Mouse (Mus musculus): ENCODE results near the gene Caln1.

Caln1 gene

GRCm38 (mm10) chr5:130363773-130364172, 5.5 kb upstream of the Caln1 start:
- H3K9me3 ChIP-seq (ENCODE audit: low read length): 0 out of 2 replicates have a peak, but pooled peaks cover 3% of the 10 kb centered on the region
- H3K27me3 ChIP-seq (ENCODE audit: insufficient read depth, low read length): peaks cover 18% of the 10 kb centered on the region
- TF ChIP-seq CTCF (conservative IDR thresholded peaks at IDR 0.05; ENCODE audit: low read length) (no peak), POU5F1 (IDR thresholded peaks at IDR 0.05; ENCODE audit: borderline replicate concordance, low read length) (no peak), NANOG (IDR thresholded peaks at IDR 0.05; ENCODE audit: borderline replicate concordance, low read length) (no peak)
- no peaks in the 10 kb centered on the region for H3K36me3 ChIP-seq (ENCODE audit: insufficient read depth, low read length)
- no peak overlapping the region for H3K4me3 ChIP-seq (replicated peaks; ENCODE audit: low read length)
- H3K4me1 ChIP-seq (replicated peaks; ENCODE audit: low read depth, low read length): peaks cover 31% of the 10 kb centered on the region

- H3K9me3 ChIP-seq (ENCODE audit: low read length): no peaks in the 10 kb centered on the region
- H3K4me3 ChIP-seq (replicated peaks; ENCODE audit: low read length): no peak overlapping the region
- TF ChIP-seq CTCF (conservative IDR thresholded peaks at IDR 0.05; ENCODE audit: low read length) (no peak), NANOG (IDR thresholded peaks at IDR 0.05; ENCODE audit: borderline replicate concordance, low read length) (no peak), POU5F1 (IDR thresholded peaks at IDR 0.05; ENCODE audit: borderline replicate concordance, low read length) (no peak)
- H3K4me1 ChIP-seq (replicated peaks; ENCODE audit: low read depth, low read length): peaks cover 12% of the 10 kb centered on the region
- H3K27me3 ChIP-seq (ENCODE audit: insufficient read depth, low read length): peaks cover 22% of the 10 kb centered on the region
- no peaks in the 10 kb centered on the region for H3K36me3 ChIP-seq (ENCODE audit: insufficient read depth, low read length)
These were observed 1.0 kb upstream of the Caln1 start for GRCm38 (mm10) chr5:130368236-130368635.

GRCm38 (mm10) chr5:130375411-130375810, 6.2 kb downstream of the Caln1 start:
- H3K4me3 ChIP-seq (replicated peaks; ENCODE audit: low read length): no peak overlapping the region
- H3K9me3 ChIP-seq (ENCODE audit: low read length): no peaks in the 10 kb centered on the region
- TF ChIP-seq CTCF (conservative IDR thresholded peaks at IDR 0.05; ENCODE audit: low read length): no peak
- no peak for TF ChIP-seq NANOG (IDR thresholded peaks at IDR 0.05; ENCODE audit: borderline replicate concordance, low read length)
- no peak for TF ChIP-seq POU5F1 (IDR thresholded peaks at IDR 0.05; ENCODE audit: borderline replicate concordance, low read length)
- H3K36me3 ChIP-seq (ENCODE audit: insufficient read depth, low read length): no peaks in the 10 kb centered on the region
- H3K4me1 ChIP-seq (replicated peaks; ENCODE audit: low read depth, low read length): no peaks in the 10 kb centered on the region
- no peaks in the 10 kb centered on the region for H3K27me3 ChIP-seq (ENCODE audit: insufficient read depth, low read length)

GRCm38 (mm10) chr5:130384222-130384912, 15.1 kb downstream of the Caln1 start, which contains the start of gene A330070K13Rik:
TSS of gene A330070K13Rik (minus strand) at chr5:130384631.
- peaks cover 14% of the 10 kb centered on the region for H3K27me3 ChIP-seq (ENCODE audit: insufficient read depth, low read length)
- H3K9me3 ChIP-seq (ENCODE audit: low read length): no peaks in the 10 kb centered on the region
- no peak for TF ChIP-seq NANOG (IDR thresholded peaks at IDR 0.05; ENCODE audit: borderline replicate concordance, low read length)
- no peak for TF ChIP-seq POU5F1 (IDR thresholded peaks at IDR 0.05; ENCODE audit: borderline replicate concordance, low read length)
- TF ChIP-seq CTCF (conservative IDR thresholded peaks at IDR 0.05; ENCODE audit: low read length): no peak
- H3K4me1 ChIP-seq (replicated peaks; ENCODE audit: low read depth, low read length): no peaks in the 10 kb centered on the region
- H3K4me3 ChIP-seq (replicated peaks; ENCODE audit: low read length): no peak within 1 kb of the TSS
- no peaks in the 10 kb centered on the region for H3K36me3 ChIP-seq (ENCODE audit: insufficient read depth, low read length)

GRCm38 (mm10) chr5:130386418-130386817, 17.2 kb downstream of the Caln1 start:
- no peak overlapping the region for H3K4me3 ChIP-seq (replicated peaks; ENCODE audit: low read length)
- H3K4me1 ChIP-seq (replicated peaks; ENCODE audit: low read depth, low read length): no peaks in the 10 kb centered on the region
- TF ChIP-seq POU5F1 (IDR thresholded peaks at IDR 0.05; ENCODE audit: borderline replicate concordance, low read length) (no peak), NANOG (IDR thresholded peaks at IDR 0.05; ENCODE audit: borderline replicate concordance, low read length) (no peak)
- no peaks in the 10 kb centered on the region for H3K9me3 ChIP-seq (ENCODE audit: low read length)
- H3K27me3 ChIP-seq (ENCODE audit: insufficient read depth, low read length): peaks cover 14% of the 10 kb centered on the region
- no peaks in the 10 kb centered on the region for H3K36me3 ChIP-seq (ENCODE audit: insufficient read depth, low read length)

GRCm38 (mm10) chr5:130393618-130394355, 24.5 kb downstream of the Caln1 start:
- Histone ChIP-seq H3K4me3 (replicated peaks; ENCODE audit: low read length) (no peak overlapping the region), H3K9me3 (ENCODE audit: low read length) (no peaks in the 10 kb centered on the region), H3K36me3 (ENCODE audit: insufficient read depth, low read length) (no peaks in the 10 kb centered on the region), H3K4me1 (replicated peaks; ENCODE audit: low read depth, low read length) (peaks cover 14% of the 10 kb centered on the region), H3K27me3 (ENCODE audit: insufficient read depth, low read length) (no peaks in the 10 kb centered on the region; the same call in 1 of the 2 replicates)
- TF ChIP-seq POU5F1 (IDR thresholded peaks at IDR 0.05; ENCODE audit: borderline replicate concordance, low read length) (no peak), NANOG (IDR thresholded peaks at IDR 0.05; ENCODE audit: borderline replicate concordance, low read length) (no peak), CTCF (conservative IDR thresholded peaks at IDR 0.05; ENCODE audit: low read length) (peak; percentile 52)

- Histone ChIP-seq H3K9me3 (ENCODE audit: low read length) (no peaks in the 10 kb centered on the region), H3K27me3 (ENCODE audit: insufficient read depth, low read length) (no peaks in the 10 kb centered on the region), H3K36me3 (ENCODE audit: insufficient read depth, low read length) (no peaks in the 10 kb centered on the region), H3K4me3 (replicated peaks; ENCODE audit: low read length) (no peak overlapping the region), H3K4me1 (replicated peaks; ENCODE audit: low read depth, low read length) (peaks cover 14% of the 10 kb centered on the region)
- TF ChIP-seq NANOG (IDR thresholded peaks at IDR 0.05; ENCODE audit: borderline replicate concordance, low read length) (no peak), CTCF (conservative IDR thresholded peaks at IDR 0.05; ENCODE audit: low read length) (no peak), POU5F1 (IDR thresholded peaks at IDR 0.05; ENCODE audit: borderline replicate concordance, low read length) (no peak)
These were observed 25.1 kb downstream of the Caln1 start for GRCm38 (mm10) chr5:130394386-130394785.

GRCm38 (mm10) chr5:130395142-130395541, 25.9 kb downstream of the Caln1 start:
- no peaks in the 10 kb centered on the region for H3K27me3 ChIP-seq (ENCODE audit: insufficient read depth, low read length)
- no peaks in the 10 kb centered on the region for H3K9me3 ChIP-seq (ENCODE audit: low read length)
- H3K4me1 ChIP-seq (replicated peaks; ENCODE audit: low read depth, low read length): peaks cover 14% of the 10 kb centered on the region
- no peak for TF ChIP-seq NANOG (IDR thresholded peaks at IDR 0.05; ENCODE audit: borderline replicate concordance, low read length)
- TF ChIP-seq CTCF (conservative IDR thresholded peaks at IDR 0.05; ENCODE audit: low read length): no peak
- TF ChIP-seq POU5F1 (IDR thresholded peaks at IDR 0.05; ENCODE audit: borderline replicate concordance, low read length): no peak
- H3K36me3 ChIP-seq (ENCODE audit: insufficient read depth, low read length): no peaks in the 10 kb centered on the region
- H3K4me3 ChIP-seq (replicated peaks; ENCODE audit: low read length): no peak overlapping the region

Data from E14TG2a.4 (cell line).